Mouse (Mus musculus) heart, postnatal 4 days (tissue): ENCODE measurements around the gene Rcn3. TPM values are rescaled to one million over a fixed set of nuclear protein-coding genes. Genes with fewer than 3 reads are reported as not detected.
"Not testable (repeated sequence)": the region's sequence is repeated elsewhere in the genome, so short reads cannot be mapped to it uniquely, and the experiment has no call there.

Experiments
- DNase-seq: peaks from one replicate; pipeline ENCODE4 v3.0.0; 2021
- total RNA-seq, 2 experiments: library from RNA; stranded (reverse); gene quantifications; 2 replicates each; pipeline ENCODE4 v1.2.3; 2021

Rcn3 gene
- total RNA-seq, 2 experiments from 2014 or later: 88.0 to 90.9 TPM

- DNase-seq: no peak
These were observed 5.5 kb upstream of the Rcn3 start for GRCm38 (mm10) chr7:45097479-45097878.

- not testable (repeated sequence) for DNase-seq
These were observed 3.9 kb upstream of the Rcn3 start for GRCm38 (mm10) chr7:45095965-45096364.

GRCm38 (mm10) chr7:45095367-45095766 is 3.3 kb upstream of the Rcn3 start:
- DNase-seq: no peak

- DNase-seq: no peak
These were observed 2.1 kb upstream of the Rcn3 start for GRCm38 (mm10) chr7:45094121-45094520.

- no peak for DNase-seq
These were observed 1.5 kb upstream of the Rcn3 start for GRCm38 (mm10) chr7:45093516-45093905.

- DNase-seq: no peak
These were observed 951 bp upstream of the Rcn3 start for GRCm38 (mm10) chr7:45092828-45093515.

GRCm38 (mm10) chr7:45091001-45091990 is 725 bp downstream of the Rcn3 start:
- peak; percentile 66 for DNase-seq

- no peak for DNase-seq
These were observed 1.6 kb downstream of the Rcn3 start for GRCm38 (mm10) chr7:45090251-45090977.

- DNase-seq: no peak
These were observed 3.4 kb downstream of the Rcn3 start for GRCm38 (mm10) chr7:45088597-45088996.

- no peak for DNase-seq
These were observed 5.9 kb downstream of the Rcn3 start for GRCm38 (mm10) chr7:45086084-45086483.

GRCm38 (mm10) chr7:45083300-45083890 is 8.6 kb downstream of the Rcn3 start:
- no peak for DNase-seq

GRCm38 (mm10) chr7:45082401-45083299 is 9.4 kb downstream of the Rcn3 start:
- DNase-seq: peak; percentile 63

GRCm38 (mm10) chr7:45081016-45081415 is 11.0 kb downstream of the Rcn3 start:
- DNase-seq: no peak

GRCm38 (mm10) chr7:45079856-45080255 is 12.2 kb downstream of the Rcn3 start:
- peak; percentile 96 for DNase-seq

GRCm38 (mm10) chr7:45078513-45078912 is 13.5 kb downstream of the Rcn3 start:
- peak; percentile 88 for DNase-seq

- DNase-seq: no peak
These were observed 14.2 kb downstream of the Rcn3 start for GRCm38 (mm10) chr7:45077829-45078228.

GRCm38 (mm10) chr7:45077322-45077721 is 14.7 kb downstream of the Rcn3 start:
- no peak for DNase-seq

- DNase-seq: no peak
These were observed 15.5 kb downstream of the Rcn3 start for GRCm38 (mm10) chr7:45076501-45076900.

- DNase-seq: peak; percentile 57
These were observed 16.6 kb downstream of the Rcn3 start for GRCm38 (mm10) chr7:45075405-45075804.

GRCm38 (mm10) chr7:45073949-45074348 is 18.1 kb downstream of the Rcn3 start:
- no peak for DNase-seq

GRCm38 (mm10) chr7:45073171-45073707 is 18.8 kb downstream of the Rcn3 start:
- DNase-seq: no peak
